ENCODE assay signal across 11 mouse cellular contexts in the genomic region with DNA sequence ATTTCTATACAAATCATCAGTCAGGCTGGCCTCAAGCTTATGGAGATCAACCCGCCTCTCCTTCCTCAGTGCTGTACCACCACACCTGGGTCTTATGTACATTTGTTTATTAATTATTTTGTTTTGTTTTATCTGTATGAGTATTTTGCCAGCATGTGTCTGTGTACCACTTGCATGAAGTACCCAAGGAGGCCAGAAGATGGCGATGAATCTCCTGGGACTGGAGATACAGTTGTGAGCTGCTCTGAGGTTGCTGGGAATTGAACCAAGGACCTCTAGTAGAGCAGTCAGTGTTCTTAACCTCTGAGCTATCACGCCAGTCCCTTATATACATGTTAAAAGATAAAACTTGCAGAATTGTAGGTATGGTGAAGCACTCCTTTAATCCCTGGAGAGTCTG. TPM values are rescaled to one million over a fixed set of nuclear protein-coding genes. Genes with fewer than 3 reads are reported as not detected.
DNase-seq lines count a peak whose midpoint lies in the region; ATAC-seq and TF ChIP-seq lines count a peak whose summit lies in the region.
"Had no signal": no experiment of that assay in that cellular context is flagged by ENCODE, and none has a peak within 500 bp of the region (broad histone marks: within the 10 kb centered on the region; RNA-seq: fewer than 3 reads in every experiment).

No protein-coding gene starts in this region.

- no peak overlapping the region for H3K4me3 ChIP-seq in liver, postnatal 0 days (ENCODE audit: low read depth, low read length)
- no peak overlapping the region for H3K4me3 ChIP-seq in liver, embryonic 11.5 days (ENCODE audit: low read depth, low read length)
- H3K4me3 ChIP-seq in bone marrow, adult 2 months (replicated peaks; ENCODE audit: control insufficient read depth, low read depth, low read length) = no peak overlapping the region
- H3K4me3 ChIP-seq in stomach, postnatal 0 days (ENCODE audit: low read depth, low read length) = no peak overlapping the region
- no peak overlapping the region for H3K4me3 ChIP-seq in forebrain, embryonic 10.5 days
- H3K4me3 ChIP-seq: neural tube, embryonic 13.5 days had no signal

- H3K27me3 ChIP-seq in liver, postnatal 0 days (ENCODE audit: insufficient read depth, low read length) = no peaks in the 10 kb centered on the region
- no peaks in the 10 kb centered on the region for H3K27me3 ChIP-seq in liver, embryonic 11.5 days (replicated peaks; ENCODE audit: control insufficient read depth, insufficient read depth, low read length)
- no peaks in the 10 kb centered on the region for H3K27me3 ChIP-seq in stomach, postnatal 0 days (ENCODE audit: control insufficient read depth, insufficient read depth, low read length)
- H3K27me3 ChIP-seq in forebrain, embryonic 10.5 days (ENCODE audit: poor library complexity, severe bottlenecking) = peaks cover 3% of the 10 kb centered on the region; the same call in 1 of the 2 replicates
- H3K27me3 ChIP-seq: neural tube, embryonic 13.5 days had no signal

- H3K27ac ChIP-seq in liver, postnatal 0 days (ENCODE audit: low read depth) = no peak overlapping the region
- no peak overlapping the region for H3K27ac ChIP-seq in liver, embryonic 11.5 days (ENCODE audit: low read depth, low read length)
- no peak overlapping the region for H3K27ac ChIP-seq in bone marrow, adult 2 months (ENCODE audit: control insufficient read depth, insufficient read depth, low read depth, low read length, poor library complexity)
- no peak overlapping the region for H3K27ac ChIP-seq in stomach, postnatal 0 days (replicated peaks)
- H3K27ac ChIP-seq in forebrain, embryonic 10.5 days = no peak overlapping the region
- H3K27ac ChIP-seq: neural tube, embryonic 13.5 days had no signal

- no peaks in the 10 kb centered on the region for H3K36me3 ChIP-seq in liver, postnatal 0 days (replicated peaks; ENCODE audit: insufficient read depth, low read length)
- no peaks in the 10 kb centered on the region for H3K36me3 ChIP-seq in liver, embryonic 11.5 days (ENCODE audit: control insufficient read depth, insufficient read depth, low read length)
- H3K36me3 ChIP-seq in stomach, postnatal 0 days (ENCODE audit: control insufficient read depth, insufficient read depth, low read length) = no peaks in the 10 kb centered on the region
- no peaks in the 10 kb centered on the region for H3K36me3 ChIP-seq in forebrain, embryonic 10.5 days (replicated peaks)
- H3K36me3 ChIP-seq: neural tube, embryonic 13.5 days had no signal

- peak; percentile 59 for TF ChIP-seq CTCF in liver, postnatal 0 days (IDR thresholded peaks at IDR 0.05; ENCODE audit: low read depth)
- peak; percentile 27; the same call in 1 of the 2 replicates for TF ChIP-seq CTCF in bone marrow, adult 2 months (IDR thresholded peaks at IDR 0.05; ENCODE audit: control insufficient read depth, insufficient read depth, low read length)
- TF ChIP-seq CTCF in stomach, postnatal 0 days (IDR thresholded peaks at IDR 0.05; ENCODE audit: low read depth) = peak; percentile 69

- peak; percentile 30 to 59 for DNase-seq in cerebellum, postnatal 14 days
- no peak for DNase-seq in cerebellum, adult 9-11 months
- DNase-seq in liver, postnatal 0 days = peak; percentile 37
- DNase-seq in liver, embryonic 11.5 days (ENCODE audit: low spot score) = no peak
- peak; percentile 42 for DNase-seq in stomach, postnatal 0 days (ENCODE audit: low spot score)
- DNase-seq in forebrain, embryonic 10.5 days (ENCODE audit: extremely low spot score, low spot score) = no peak
- DNase-seq: lung, postnatal 36 days had no signal

- no peak overlapping the region for H3K9ac ChIP-seq in liver, postnatal 0 days (replicated peaks)
- no peak overlapping the region for H3K9ac ChIP-seq in liver, embryonic 11.5 days (ENCODE audit: low read depth, low read length)
- H3K9ac ChIP-seq in stomach, postnatal 0 days (ENCODE audit: low read length) = no peak overlapping the region
- H3K9ac ChIP-seq: neural tube, embryonic 13.5 days had no signal

- 67% methylated on average over 3 of the region's 3 CpGs for WGBS in liver, postnatal 0 days (ENCODE audit: insufficient replicate concordance)
- WGBS in liver, embryonic 11.5 days = 40% methylated on average over 3 of the region's 3 CpGs
- WGBS in bone marrow, adult 2 months = 65% methylated on average over 3 of the region's 3 CpGs
- 61% methylated on average over 3 of the region's 3 CpGs for WGBS in stomach, postnatal 0 days
- 42% methylated on average over 3 of the region's 3 CpGs for WGBS in forebrain, embryonic 10.5 days

- H3K4me2 ChIP-seq in liver, postnatal 0 days (ENCODE audit: low read depth, low read length) = no peak overlapping the region
- H3K4me2 ChIP-seq in liver, embryonic 11.5 days = no peak overlapping the region
- H3K4me2 ChIP-seq in stomach, postnatal 0 days (replicated peaks; ENCODE audit: low read depth) = no peak overlapping the region
- H3K4me2 ChIP-seq: neural tube, embryonic 13.5 days had no signal

- H3K4me1 ChIP-seq in liver, postnatal 0 days (ENCODE audit: insufficient read depth) = peaks cover 5% of the 10 kb centered on the region
- peaks cover 3% of the 10 kb centered on the region; the same call in 1 of the 2 replicates for H3K4me1 ChIP-seq in liver, embryonic 11.5 days (replicated peaks; ENCODE audit: control insufficient read depth, insufficient read depth, low read length)
- H3K4me1 ChIP-seq in bone marrow, adult 2 months (ENCODE audit: control insufficient read depth, insufficient read depth, low read length) = no peaks in the 10 kb centered on the region
- peaks cover 4% of the 10 kb centered on the region; the same call in 1 of the 2 replicates for H3K4me1 ChIP-seq in stomach, postnatal 0 days (replicated peaks; ENCODE audit: control insufficient read depth, insufficient read depth)
- peaks cover 17% of the 10 kb centered on the region for H3K4me1 ChIP-seq in forebrain, embryonic 10.5 days

- TF ChIP-seq POLR2A in bone marrow, adult 2 months (IDR thresholded peaks at IDR 0.05; ENCODE audit: borderline replicate concordance, control insufficient read depth, low read depth, low read length) = no peak

- TF ChIP-seq EP300 in liver, postnatal 0 days (IDR thresholded peaks at IDR 0.05; ENCODE audit: low read depth) = no peak
- no peak for TF ChIP-seq EP300 in stomach, postnatal 0 days (optimal IDR thresholded peaks at IDR 0.05)

- no peak for ATAC-seq in liver, postnatal 0 days
- no peak for ATAC-seq in liver, embryonic 11.5 days (replicated peaks; ENCODE audit: low FRiP score)
- ATAC-seq in stomach, postnatal 0 days (ENCODE audit: low FRiP score, low TSS enrichment) = no peak
- no peak for ATAC-seq in inflammation-experienced regulatory T-cells, adult 6 months

- H3K9me3 ChIP-seq in liver, postnatal 0 days (ENCODE audit: low read length) = no peaks in the 10 kb centered on the region
- no peaks in the 10 kb centered on the region for H3K9me3 ChIP-seq in liver, embryonic 11.5 days (ENCODE audit: control insufficient read depth, low read length)
- H3K9me3 ChIP-seq in stomach, postnatal 0 days (ENCODE audit: control insufficient read depth, low read length) = no peaks in the 10 kb centered on the region
- no peaks in the 10 kb centered on the region for H3K9me3 ChIP-seq in forebrain, embryonic 10.5 days
- H3K9me3 ChIP-seq: neural tube, embryonic 13.5 days had no signal

RNA-seq across cellular contexts. Expression of gene Heyl, which starts 10.0 kb away (rescaled TPM):
- polyA plus RNA-seq in liver, postnatal 0 days (2015; fragmentation: Nextera tagmentation; extraction: Ambion mirVana) = 0.78 and 0.81 TPM in 2 replicates
- polyA plus RNA-seq in liver, embryonic 11.5 days (2014; fragmentation: Nextera tagmentation; extraction: Ambion mirVana) = 2.4 and 2.5 TPM in 2 replicates
- 0.77 and 0.84 TPM in 2 replicates for polyA plus RNA-seq in bone marrow, adult 2 months (2011; ENCODE audit: insufficient read depth, insufficient read length, low replicate concordance, missing spikeins)
- 4.9 and 6.0 TPM in 2 replicates for polyA plus RNA-seq in stomach, postnatal 0 days (2015; fragmentation: Nextera tagmentation; extraction: Ambion mirVana)
- 6.6 and 6.7 TPM in 2 replicates for polyA plus RNA-seq in forebrain, embryonic 10.5 days (2016; fragmentation: Nextera tagmentation; extraction: Ambion mirVana)
- under 1 TPM in 1 of 3 experiments, not detected in 2; 0.10 TPM for polyA plus RNA-seq in inflammation-experienced regulatory T-cells, adult 6 months (2017; shearing (Covaris generic))

RNA-seq across cellular contexts. Expression of gene Nt5c1a, which starts 22.0 kb away (rescaled TPM):
- polyA plus RNA-seq in liver, postnatal 0 days (2015; fragmentation: Nextera tagmentation; extraction: Ambion mirVana) = not detected in 2 replicates
- not detected in 2 replicates for polyA plus RNA-seq in liver, embryonic 11.5 days (2014; fragmentation: Nextera tagmentation; extraction: Ambion mirVana)
- polyA plus RNA-seq in bone marrow, adult 2 months (2011; ENCODE audit: insufficient read depth, insufficient read length, low replicate concordance, missing spikeins) = not detected in 2 replicates
- not detected in 2 replicates for polyA plus RNA-seq in stomach, postnatal 0 days (2015; fragmentation: Nextera tagmentation; extraction: Ambion mirVana)
- polyA plus RNA-seq in forebrain, embryonic 10.5 days (2016; fragmentation: Nextera tagmentation; extraction: Ambion mirVana) = not detected in 2 replicates
- not detected for polyA plus RNA-seq in inflammation-experienced regulatory T-cells, adult 6 months (2017; shearing (Covaris generic))
- polyA plus RNA-seq: neural tube, embryonic 13.5 days; spleen, adult 2 months had no signal

RNA-seq across cellular contexts. Expression of gene Pabpc4, which starts 38.8 kb away (rescaled TPM):
- 31.5 and 33.2 TPM in 2 replicates for polyA plus RNA-seq in liver, postnatal 0 days (2015; fragmentation: Nextera tagmentation; extraction: Ambion mirVana)
- polyA plus RNA-seq in liver, embryonic 11.5 days (2014; fragmentation: Nextera tagmentation; extraction: Ambion mirVana) = 119 and 147 TPM in 2 replicates
- polyA plus RNA-seq in bone marrow, adult 2 months (2011; ENCODE audit: insufficient read depth, insufficient read length, low replicate concordance, missing spikeins) = 147 and 150 TPM in 2 replicates
- 14.6 and 15.7 TPM in 2 replicates for polyA plus RNA-seq in stomach, postnatal 0 days (2015; fragmentation: Nextera tagmentation; extraction: Ambion mirVana)
- polyA plus RNA-seq in forebrain, embryonic 10.5 days (2016; fragmentation: Nextera tagmentation; extraction: Ambion mirVana) = 55.4 and 57.9 TPM in 2 replicates
- polyA plus RNA-seq in inflammation-experienced regulatory T-cells, adult 6 months (2017; shearing (Covaris generic)) = 10 to 100 TPM; 13.5 to 18.7 (median 14.7) TPM

RNA-seq across cellular contexts. Expression of gene Hpcal4, which starts 40.3 kb away (rescaled TPM):
- not detected in 2 replicates for polyA plus RNA-seq in liver, postnatal 0 days (2015; fragmentation: Nextera tagmentation; extraction: Ambion mirVana)
- polyA plus RNA-seq in liver, embryonic 11.5 days (2014; fragmentation: Nextera tagmentation; extraction: Ambion mirVana) = 0.32 and 0.48 TPM in 2 replicates
- polyA plus RNA-seq in bone marrow, adult 2 months (2011; ENCODE audit: insufficient read depth, insufficient read length, low replicate concordance, missing spikeins) = not detected in 2 replicates
- polyA plus RNA-seq in stomach, postnatal 0 days (2015; fragmentation: Nextera tagmentation; extraction: Ambion mirVana) = 1.8 and 3.0 TPM in 2 replicates
- 0.30 and 0.73 TPM in 2 replicates for polyA plus RNA-seq in forebrain, embryonic 10.5 days (2016; fragmentation: Nextera tagmentation; extraction: Ambion mirVana)
- polyA plus RNA-seq in inflammation-experienced regulatory T-cells, adult 6 months (2017; shearing (Covaris generic)) = not detected
- polyA plus RNA-seq: spleen, adult 2 months had no signal

Comparison
In these comparisons a context has a peak if more than half of its experiments do, and no peak if none do; other contexts are left out.
1. DNase-seq: peak in cerebellum, postnatal 14 days (2 of 2), liver, postnatal 0 days (single experiment) and stomach, postnatal 0 days (single experiment); none in cerebellum, adult 9-11 months (single experiment), liver, embryonic 11.5 days (single experiment) and forebrain, embryonic 10.5 days (single experiment).
2. Peak in every context shown above with its lines, with median percentiles within 50 percentile points of each other: CTCF ChIP-seq.